Comparison of ENCODE assay signal across 8 mouse cellular contexts in genomic region chr1:187452189-187452588, GRCm38 (mm10).
DNase-seq lines count a peak whose midpoint lies in the region; ATAC-seq and TF ChIP-seq lines count a peak whose summit lies in the region.

No protein-coding gene starts in this region.

- ATAC-seq in neutrophil, adult 5-6 weeks (ENCODE audit: extremely low read depth, insufficient number of reproducible peaks, low FRiP score, poor library complexity, severe bottlenecking): peak; percentile 59; the same call in 1 of the 2 replicates

- intact Hi-C loops in heart, postnatal 14 days (cut with DNase I): loop anchor here (5.0 to 10.0 kb wide), 4 partner anchors 323 to 1180 kb away; no protein-coding TSS in a partner anchor

- peaks cover 13% of the 10 kb centered on the region; the same call in 1 of the 2 replicates for H3K4me1 ChIP-seq in heart, embryonic 10.5 days
- H3K4me1 ChIP-seq in thymus, adult 2 months (replicated peaks; ENCODE audit: control insufficient read depth, insufficient read depth, low read length): no peaks in the 10 kb centered on the region

- no peak overlapping the region for H3K27ac ChIP-seq in heart, embryonic 10.5 days
- H3K27ac ChIP-seq in thymus, adult 2 months (ENCODE audit: control insufficient read depth, insufficient read depth, low read length): no peak overlapping the region

- H3K27me3 ChIP-seq in heart, embryonic 10.5 days (ENCODE audit: insufficient read depth, poor library complexity, severe bottlenecking): no peaks in the 10 kb centered on the region
- no peaks in the 10 kb centered on the region for H3K27me3 ChIP-seq in thymus, adult 2 months (ENCODE audit: control insufficient read depth, insufficient read depth, low read length)

- WGBS in heart, embryonic 10.5 days: 29% methylated on average over 6 of the region's 6 CpGs
- WGBS in thymus, adult 2 months: 35% methylated on average over 6 of the region's 6 CpGs

- no peak overlapping the region for H3K4me3 ChIP-seq in heart, embryonic 10.5 days
- H3K4me3 ChIP-seq in thymus, adult 2 months (ENCODE audit: control insufficient read depth, insufficient read depth, low read length): no peak overlapping the region

- TF ChIP-seq POLR2A in thymus, adult 2 months (IDR thresholded peaks at IDR 0.05; ENCODE audit: control insufficient read depth, extremely low read depth, insufficient read depth, low read length, poor library complexity): no peak

- peak; percentile 47 to 52 for DNase-seq in heart, postnatal 14 days
- no peak for DNase-seq in heart, embryonic 10.5 days (ENCODE audit: low spot score)
- peak; percentile 45 for DNase-seq in right cerebral cortex, adult 18-20 months
- no peak for DNase-seq in right cerebral cortex, postnatal 36 days (ENCODE audit: low spot score in 2 of 2)
- DNase-seq in adrenal gland, adult 8-10 months: peak; percentile 14
- peak; percentile 60 for DNase-seq in heart, postnatal 4 days
- no peak for DNase-seq in thymus, adult 2 months

- TF ChIP-seq CTCF in thymus, adult 2 months (IDR thresholded peaks at IDR 0.05; ENCODE audit: borderline replicate concordance, control insufficient read depth, extremely low read depth, insufficient read depth, low read length, poor library complexity): no peak

- no peaks in the 10 kb centered on the region for H3K9me3 ChIP-seq in heart, embryonic 10.5 days

- no peaks in the 10 kb centered on the region for H3K36me3 ChIP-seq in heart, embryonic 10.5 days
- no peaks in the 10 kb centered on the region for H3K36me3 ChIP-seq in thymus, adult 2 months (ENCODE audit: control insufficient read depth, insufficient read depth, low read length)

Comparison
In these comparisons a context has a peak if more than half of its experiments do, and no peak if none do; other contexts are left out.
1. DNase-seq: peak in heart, postnatal 14 days (2 of 2), right cerebral cortex, adult 18-20 months (single experiment), adrenal gland, adult 8-10 months (single experiment) and heart, postnatal 4 days (single experiment); none in heart, embryonic 10.5 days (single experiment), right cerebral cortex, postnatal 36 days (0 of 2) and thymus, adult 2 months (single experiment).